Mouse (Mus musculus) ovary, postnatal 14 days (tissue): ENCODE data around the gene Irak1.

Source experiments
- DNase-seq: peaks from one replicate; pipeline ENCODE4 v3.0.0; 2022; ENCODE audit warnings: low spot score

The Irak1 gene

DNA sequence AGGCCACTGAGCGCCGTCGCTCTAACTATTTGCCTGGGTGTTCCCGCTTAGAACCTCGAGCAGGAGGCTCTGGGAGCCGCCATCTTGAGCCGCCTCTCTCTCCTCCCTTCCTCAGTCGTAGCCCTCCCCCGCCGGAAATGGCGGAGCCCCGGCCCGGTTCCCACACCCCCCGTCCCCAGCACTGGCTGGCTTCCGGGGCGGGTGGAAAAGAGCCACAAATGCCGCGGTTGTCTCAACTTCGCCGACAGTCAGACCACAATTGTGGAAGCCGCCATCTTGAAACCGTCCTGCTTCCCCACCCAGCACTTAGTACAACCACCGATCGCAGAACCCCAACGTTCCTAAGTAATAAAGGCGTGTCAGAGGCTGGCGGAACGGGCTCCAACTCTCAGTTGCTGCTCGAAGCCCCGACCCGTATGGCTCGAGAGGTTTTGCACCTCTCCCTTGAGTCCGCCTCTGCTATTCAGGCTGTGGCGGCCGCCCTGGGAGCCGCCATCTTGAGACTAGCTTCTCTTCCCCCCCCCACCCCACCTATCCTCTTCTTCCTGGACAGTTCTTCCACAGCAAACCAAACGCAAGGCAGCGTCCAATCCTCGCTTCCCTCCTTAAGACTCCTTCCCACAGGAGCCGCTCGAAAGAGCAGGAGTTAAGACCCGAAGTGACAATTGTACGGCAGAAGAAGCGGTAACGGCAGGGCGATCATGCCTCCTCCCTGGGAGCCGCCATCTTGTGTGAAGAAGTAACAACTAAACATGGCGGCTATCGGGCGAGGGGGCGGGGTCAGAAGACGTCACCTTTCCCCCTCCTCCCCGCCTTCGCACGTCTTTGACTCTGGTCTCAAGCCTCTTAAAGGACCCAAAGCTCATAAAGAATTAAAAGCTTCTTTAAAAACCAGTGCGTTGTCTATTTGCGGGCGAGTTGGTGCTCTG, 57.2 kb downstream of the Irak1 start, which contains the start of gene Hcfc1:
Hcfc1 (minus strand) TSS at position 110 of the 929 bp plus-strand sequence.
- DNase-seq: peak; percentile 89

DNA sequence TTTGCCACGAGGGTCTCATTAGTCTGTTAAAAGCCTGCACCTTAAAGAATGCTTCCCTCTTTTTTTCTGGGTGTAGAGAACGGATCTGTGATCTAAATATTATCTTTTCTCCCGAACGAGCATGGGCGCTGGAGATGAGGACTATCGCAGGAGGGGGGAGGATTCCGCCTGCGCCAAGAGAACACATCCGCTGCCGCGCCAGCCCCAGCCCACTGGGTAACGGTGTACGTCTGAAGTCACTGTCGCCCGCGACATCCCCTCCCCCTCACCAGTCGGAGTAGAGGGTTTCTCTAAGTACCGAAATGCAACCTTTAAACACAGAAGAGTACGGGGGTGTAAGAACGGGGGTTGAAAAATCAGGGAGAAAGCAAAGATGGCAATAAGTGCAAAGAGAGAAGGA, 58.4 kb downstream of the Irak1 start:
- DNase-seq: no peak

DNA sequence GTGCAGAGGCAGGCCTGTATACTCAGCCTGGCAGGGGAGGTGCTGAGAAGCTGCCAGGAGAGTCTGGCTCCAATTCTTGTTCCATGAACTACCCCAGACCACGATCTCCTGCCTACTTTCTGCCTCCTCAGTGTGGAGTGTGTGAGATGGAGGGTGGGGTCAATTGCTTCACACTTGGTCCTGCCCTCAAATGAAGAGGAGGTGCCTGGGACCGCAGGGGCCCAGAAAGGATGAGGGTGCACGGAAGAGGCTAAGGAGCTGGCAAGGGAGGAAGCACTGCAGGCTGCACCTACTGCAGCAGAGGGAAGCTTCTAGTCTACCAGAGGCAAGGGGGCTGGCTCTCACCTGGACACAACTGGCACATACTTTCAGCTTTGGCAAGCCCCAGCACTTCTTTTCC, 59.4 kb downstream of the Irak1 start:
- DNase-seq: no peak
